Mouse (Mus musculus) heart, embryonic 14.5 days (tissue): ENCODE measurements around the gene Usp16. TPM values are rescaled to one million over a fixed set of nuclear protein-coding genes. Genes with fewer than 3 reads are reported as not detected.

Experiments used
- ATAC-seq: fragments of 200-750 bp; cut with Nextera tagmentation; 2 replicates; pipeline ENCODE4 v1.8.0; 2017; ENCODE audit warnings: low read depth, moderate TSS enrichment; ENCODE audit not compliant: insufficient number of reproducible peaks, insufficient read depth, low FRiP score
- H3K27ac ChIP-seq, 2 experiments: fragments of 200-500 bp in 1 of 2; fragments of 300-500 bp in 1 of 2; sonication (generic) in 1 of 2; replicated peaks in 1 of 2; 2 replicates each; pipeline ENCODE4 v1.5.1; 2012 to 2014; ENCODE audit warnings: low read depth in 2 of 2, low read length in 2 of 2, control low read depth in 1 of 2, mild to moderate bottlenecking in 1 of 2, mixed read lengths in 1 of 2; ENCODE audit not compliant: control insufficient read depth in 1 of 2, insufficient read depth in 1 of 2
- H3K27me3 ChIP-seq: fragments of 300-500 bp; sonication (generic); 2 replicates; pipeline ENCODE4 v1.6.1; 2014; ENCODE audit warnings: mild to moderate bottlenecking, low read length, control low read depth; ENCODE audit not compliant: control insufficient read depth, insufficient read depth
- H3K36me3 ChIP-seq: fragments of 300-500 bp; sonication (generic); 2 replicates; pipeline ENCODE4 v1.6.1; 2014; ENCODE audit warnings: mild to moderate bottlenecking, control low read depth, low read length, mixed read lengths; ENCODE audit not compliant: control insufficient read depth, insufficient read depth
- H3K4me1 ChIP-seq, 2 experiments: fragments of 200-500 bp in 1 of 2; fragments of 300-500 bp in 1 of 2; sonication (generic) in 1 of 2; 2 replicates each; pipeline ENCODE4 v1.6.1; 2012 to 2014; ENCODE audit warnings: low read length in 2 of 2, control low read depth in 1 of 2, mixed read lengths in 1 of 2; ENCODE audit not compliant: control insufficient read depth in 2 of 2, insufficient read depth in 2 of 2
- H3K4me2 ChIP-seq: fragments of 300-500 bp; sonication (generic); 2 replicates; pipeline ENCODE4 v1.6.1; 2014; ENCODE audit warnings: mild to moderate bottlenecking, low read length
- H3K4me3 ChIP-seq, 2 experiments: fragments of 200-500 bp in 1 of 2; fragments of 300-500 bp in 1 of 2; sonication (generic) in 1 of 2; 2 replicates each; pipeline ENCODE4 v1.5.1; 2012 to 2014; ENCODE audit warnings: low read length in 2 of 2, mild to moderate bottlenecking in 2 of 2, control low read depth in 1 of 2, low read depth in 1 of 2, moderate library complexity in 1 of 2; ENCODE audit not compliant: control insufficient read depth in 1 of 2, insufficient read depth in 1 of 2
- H3K9ac ChIP-seq: fragments of 300-500 bp; sonication (generic); 2 replicates; pipeline ENCODE4 v1.6.1; 2014; ENCODE audit warnings: mild to moderate bottlenecking, low read length
- H3K9me3 ChIP-seq: fragments of 300-500 bp; sonication (generic); 2 replicates; pipeline ENCODE4 v1.6.1; 2016; ENCODE audit warnings: low read length, control low read depth; ENCODE audit not compliant: control insufficient read depth
- WGBS: fragments of 180-500 bp; shearing (Covaris S2); extraction: QIAGEN DNeasy Blood & Tissue Kit; methylation state at CpG from one replicate; pipeline ENCODE4 v1.1.7; 2014; 5-methylcytosine and 5-hydroxymethylcytosine counted together
- polyA plus RNA-seq: library from polyadenylated mRNA; unstranded; fragments of >200 nt; fragmentation: Nextera tagmentation; extraction: Ambion mirVana; gene quantifications from 2 replicates; pipeline ENCODE4 v1.2.1, GENCODE M21; 2014

The Usp16 gene
- polyA plus RNA-seq, 1 experiment from 2014 or later = 39.1 TPM

GRCm38 (mm10) chr16:87444071-87444470, 10.4 kb upstream of the Usp16 start:
- 39% methylated on average over 1 of the region's 1 CpGs for WGBS
- no peak for ATAC-seq
- Histone ChIP-seq H3K27ac (no peak overlapping the region), H3K36me3 (no peaks in the 10 kb centered on the region), H3K9ac (no peak overlapping the region), H3K27me3 (no peaks in the 10 kb centered on the region), H3K4me2 (no peak overlapping the region), H3K4me1 (peaks cover 6 to 11% of the 10 kb centered on the region in 2 experiments), H3K9me3 (no peaks in the 10 kb centered on the region), H3K4me3 (no peak overlapping the region)

- Histone ChIP-seq H3K9me3 (no peaks in the 10 kb centered on the region), H3K9ac (no peak overlapping the region), H3K4me3 (no peak overlapping the region), H3K36me3 (no peaks in the 10 kb centered on the region), H3K27me3 (no peaks in the 10 kb centered on the region), H3K4me1 (peaks cover 6 to 7% of the 10 kb centered on the region in 2 experiments), H3K4me2 (no peak overlapping the region), H3K27ac (no peak overlapping the region)
- ATAC-seq = no peak
Observed at GRCm38 (mm10) chr16:87445110-87445509, 9.4 kb upstream of the Usp16 start.

GRCm38 (mm10) chr16:87445528-87445927, 9.0 kb upstream of the Usp16 start:
- Histone ChIP-seq H3K9me3 (no peaks in the 10 kb centered on the region), H3K36me3 (no peaks in the 10 kb centered on the region), H3K4me3 (no peak overlapping the region), H3K27ac (no peak overlapping the region), H3K9ac (no peak overlapping the region), H3K27me3 (no peaks in the 10 kb centered on the region), H3K4me1 (peaks cover 6 to 7% of the 10 kb centered on the region in 2 experiments), H3K4me2 (no peak overlapping the region)
- ATAC-seq = no peak
- WGBS = 94% methylated on average over 3 of the region's 3 CpGs

GRCm38 (mm10) chr16:87453226-87453625, 1.3 kb upstream of the Usp16 start:
- peaks cover 4 to 16% of the 10 kb centered on the region in 2 experiments for H3K4me1 ChIP-seq
- H3K9ac ChIP-seq = no peak overlapping the region
- ATAC-seq = no peak
- no peaks in the 10 kb centered on the region for H3K36me3 ChIP-seq
- H3K27ac ChIP-seq = no peak overlapping the region
- H3K4me2 ChIP-seq = no peak overlapping the region
- no peaks in the 10 kb centered on the region for H3K27me3 ChIP-seq
- no peaks in the 10 kb centered on the region for H3K9me3 ChIP-seq
- no peak overlapping the region for H3K4me3 ChIP-seq
- WGBS = 84% methylated on average over 2 of the region's 2 CpGs

GRCm38 (mm10) chr16:87455180-87455611, 693 bp downstream of the Usp16 start:
- Histone ChIP-seq H3K36me3 (peaks cover 14% of the 10 kb centered on the region), H3K4me1 (peaks cover 4 to 16% of the 10 kb centered on the region in 2 experiments), H3K4me2 (peak overlapping the region; percentile 95), H3K9ac (peak overlapping the region; percentile 87), H3K27me3 (no peaks in the 10 kb centered on the region), H3K9me3 (no peaks in the 10 kb centered on the region), H3K27ac (peak overlapping the region; percentile 54 to 83), H3K4me3 (peak overlapping the region; percentile 68 to 99)
- under 1% methylated on average over 38 of the region's 38 CpGs for WGBS
- peak; percentile 66 for ATAC-seq

- no peak for ATAC-seq
- Histone ChIP-seq H3K27me3 (no peaks in the 10 kb centered on the region), H3K27ac (no peak overlapping the region), H3K9ac (no peak overlapping the region), H3K4me2 (no peak overlapping the region), H3K36me3 (peaks cover 46% of the 10 kb centered on the region), H3K4me3 (no peak overlapping the region), H3K4me1 (peaks cover 4 to 16% of the 10 kb centered on the region in 2 experiments), H3K9me3 (no peaks in the 10 kb centered on the region)
- 96% methylated on average over 3 of the region's 3 CpGs for WGBS
Observed at GRCm38 (mm10) chr16:87458752-87459151, 4.2 kb downstream of the Usp16 start.

GRCm38 (mm10) chr16:87470579-87470978, 16.1 kb downstream of the Usp16 start:
- Histone ChIP-seq H3K27ac (no peak overlapping the region), H3K4me2 (no peak overlapping the region), H3K4me3 (no peak overlapping the region), H3K4me1 (no peaks in the 10 kb centered on the region), H3K36me3 (peaks cover 91% of the 10 kb centered on the region), H3K9ac (no peak overlapping the region), H3K9me3 (no peaks in the 10 kb centered on the region), H3K27me3 (no peaks in the 10 kb centered on the region)
- no peak for ATAC-seq
- WGBS = 86% methylated on average over 4 of the region's 4 CpGs

- Histone ChIP-seq H3K36me3 (peaks cover 94% of the 10 kb centered on the region), H3K4me1 (no peaks in the 10 kb centered on the region), H3K4me2 (no peak overlapping the region), H3K27me3 (no peaks in the 10 kb centered on the region), H3K27ac (no peak overlapping the region), H3K4me3 (no peak overlapping the region), H3K9me3 (no peaks in the 10 kb centered on the region), H3K9ac (no peak overlapping the region)
- ATAC-seq = no peak
- WGBS = 91% methylated on average over 5 of the region's 5 CpGs
Observed at GRCm38 (mm10) chr16:87484367-87484766, 29.9 kb downstream of the Usp16 start.
